Mouse (Mus musculus) naive thymus-derived CD4-positive, alpha-beta T cell, adult 2 months (primary cell): ENCODE results near the gene Hsd11b2.
A peak's percentile ranks its signal among the peaks of the same experiment; 100 is the strongest.
"Not testable (repeated sequence)": the region's sequence is repeated elsewhere in the genome, so short reads cannot be mapped to it uniquely, and the experiment has no call there.

ENCODE experiments used
- DNase-seq: peaks from one replicate; pipeline ENCODE4 v3.0.0-alpha.2; 2011; ENCODE audit warnings: low read depth

Gene Hsd11b2

GRCm38 (mm10) chr8:105563871-105564270, 45.3 kb downstream of the Hsd11b2 start:
- no peak for DNase-seq

- DNase-seq = not testable (repeated sequence)
These were observed 46.1 kb downstream of the Hsd11b2 start for GRCm38 (mm10) chr8:105564573-105565229.

- peak; percentile 71 for DNase-seq
These were observed 46.9 kb downstream of the Hsd11b2 start for GRCm38 (mm10) chr8:105565401-105565881.

- DNase-seq = peak; percentile 100
These were observed 47.6 kb downstream of the Hsd11b2 start, which contains the start of gene Atp6v0d1 for GRCm38 (mm10) chr8:105565952-105566702. Gene Atp6v0d1 (minus strand): TSS chr8:105566047.

- peak; percentile 70 for DNase-seq
These were observed 48.4 kb downstream of the Hsd11b2 start for GRCm38 (mm10) chr8:105566703-105567595.

- no peak for DNase-seq
These were observed 53.3 kb downstream of the Hsd11b2 start for GRCm38 (mm10) chr8:105571810-105572209.

GRCm38 (mm10) chr8:105573427-105573826, 54.9 kb downstream of the Hsd11b2 start:
- no peak for DNase-seq
